Comparison of ENCODE assay signal across 18 mouse cellular contexts in genomic region chr7:78549461-78549860, GRCm38 (mm10).
DNase-seq lines count a peak whose midpoint lies in the region.
"Had no signal": no experiment of that assay in that cellular context is flagged by ENCODE, and none has a peak within 500 bp of the region (broad histone marks: within the 10 kb centered on the region; RNA-seq: fewer than 3 reads in every experiment).

No protein-coding gene starts in this region.

- peak; percentile 92 for DNase-seq in brain, adult 2 months (ENCODE audit: low read depth, low spot score)
- DNase-seq in cerebellum, adult 11 months = peak; percentile 68
- DNase-seq in cerebellum, adult 8-10 months = peak; percentile 69
- DNase-seq in cerebellum, postnatal 25 days = peak; percentile 81 to 87
- no peak for DNase-seq in forebrain, embryonic 10.5 days (ENCODE audit: extremely low spot score, low spot score)
- DNase-seq in B cell, adult 2 months = no peak
- DNase-seq in kidney, adult 11 months = no peak
- DNase-seq: embryo, embryonic 11 days; gastrocnemius, postnatal 14 days; kidney, adult 8-10 months had no signal

- H3K36me3 ChIP-seq in forebrain, embryonic 10.5 days (replicated peaks) = no peaks in the 10 kb centered on the region
- H3K36me3 ChIP-seq: embryonic facial prominence, embryonic 15.5 days; forebrain, embryonic 15.5 days; G1E; heart, embryonic 12.5 days; hindbrain, embryonic 10.5 days; intestine, embryonic 15.5 days had no signal

- no peaks in the 10 kb centered on the region for H3K9me3 ChIP-seq in forebrain, embryonic 10.5 days
- H3K9me3 ChIP-seq: embryonic facial prominence, embryonic 15.5 days; forebrain, embryonic 15.5 days; intestine, embryonic 15.5 days had no signal

- H3K4me1 ChIP-seq in forebrain, embryonic 10.5 days = no peaks in the 10 kb centered on the region
- H3K4me1 ChIP-seq: embryonic facial prominence, embryonic 15.5 days; forebrain, embryonic 15.5 days; heart, embryonic 12.5 days; intestine, embryonic 15.5 days had no signal

- H3K27me3 ChIP-seq in forebrain, embryonic 10.5 days (ENCODE audit: poor library complexity, severe bottlenecking) = no peaks in the 10 kb centered on the region
- H3K27me3 ChIP-seq: embryonic facial prominence, embryonic 15.5 days; forebrain, embryonic 15.5 days; heart, embryonic 12.5 days; intestine, embryonic 15.5 days had no signal

- WGBS in forebrain, embryonic 10.5 days = 93% methylated on average over 8 of the region's 8 CpGs

- no peak overlapping the region for H3K4me3 ChIP-seq in forebrain, embryonic 10.5 days
- H3K4me3 ChIP-seq: embryonic facial prominence, embryonic 15.5 days; erythroblast, embryonic 14.5 days; forebrain, embryonic 15.5 days; heart, embryonic 12.5 days; hindbrain, embryonic 10.5 days; intestine, embryonic 15.5 days had no signal

- no peak overlapping the region for H3K27ac ChIP-seq in forebrain, embryonic 10.5 days
- H3K27ac ChIP-seq: embryonic facial prominence, embryonic 15.5 days; forebrain, embryonic 15.5 days; hindbrain, embryonic 10.5 days; hindbrain, embryonic 14.5 days; intestine, embryonic 15.5 days had no signal

Comparison
In these comparisons a context has a peak if more than half of its experiments do, and no peak if none do; other contexts are left out.
1. DNase-seq: peak in brain, adult 2 months (single experiment), cerebellum, adult 11 months (single experiment), cerebellum, adult 8-10 months (single experiment) and cerebellum, postnatal 25 days (2 of 2); none in forebrain, embryonic 10.5 days (single experiment), B cell, adult 2 months (0 of 2) and kidney, adult 11 months (single experiment).